Mouse (Mus musculus): ENCODE data around the gene Rcsd1. TPM values are rescaled to one million over a fixed set of nuclear protein-coding genes. Genes with fewer than 3 reads are reported as not detected.

Gene Rcsd1
- polyA plus RNA-seq, 1 experiment: 13.2 TPM

Other genes with a start within 250 kb of the Rcsd1 start
- 37.4 and 37.7 TPM in 2 replicates for gene Dcaf6, start 249.3 kb downstream of the Rcsd1 start, polyA plus RNA-seq (2012; rRNA removed)
- 78.2 and 91.6 TPM in 2 replicates for gene Mpc2, start 249.1 kb downstream of the Rcsd1 start, polyA plus RNA-seq (2012; rRNA removed)
- 0.04 TPM in 1 of 2 replicates, not detected in the other for gene Adcy10, start 224.6 kb downstream of the Rcsd1 start, polyA plus RNA-seq (2012; rRNA removed)
- gene Mpzl1, start 75.2 kb downstream of the Rcsd1 start, polyA plus RNA-seq (2012; rRNA removed): 77.7 and 84.2 TPM in 2 replicates
- gene Creg1, start 54.0 kb upstream of the Rcsd1 start, polyA plus RNA-seq (2012; rRNA removed): 63.9 and 64.3 TPM in 2 replicates
- 1.5 and 1.7 TPM in 2 replicates for gene Cd247, start 78.9 kb upstream of the Rcsd1 start, polyA plus RNA-seq (2012; rRNA removed)

Data from urinary bladder, adult 2 months (tissue).